Mouse (Mus musculus) heart, postnatal 0 days (tissue): ENCODE data around the gene Hoxa3.

Experiments
- CTCF ChIP-seq: IDR thresholded peaks from 2 replicates; pipeline ENCODE4 v1.5.1; 2016; ENCODE audit warnings: antibody characterized with exemption, control low read depth, low read depth
- EP300 ChIP-seq: IDR thresholded peaks from 2 replicates; pipeline ENCODE4 v1.6.1; 2016; ENCODE audit warnings: antibody characterized with exemption, low read depth

DNA sequence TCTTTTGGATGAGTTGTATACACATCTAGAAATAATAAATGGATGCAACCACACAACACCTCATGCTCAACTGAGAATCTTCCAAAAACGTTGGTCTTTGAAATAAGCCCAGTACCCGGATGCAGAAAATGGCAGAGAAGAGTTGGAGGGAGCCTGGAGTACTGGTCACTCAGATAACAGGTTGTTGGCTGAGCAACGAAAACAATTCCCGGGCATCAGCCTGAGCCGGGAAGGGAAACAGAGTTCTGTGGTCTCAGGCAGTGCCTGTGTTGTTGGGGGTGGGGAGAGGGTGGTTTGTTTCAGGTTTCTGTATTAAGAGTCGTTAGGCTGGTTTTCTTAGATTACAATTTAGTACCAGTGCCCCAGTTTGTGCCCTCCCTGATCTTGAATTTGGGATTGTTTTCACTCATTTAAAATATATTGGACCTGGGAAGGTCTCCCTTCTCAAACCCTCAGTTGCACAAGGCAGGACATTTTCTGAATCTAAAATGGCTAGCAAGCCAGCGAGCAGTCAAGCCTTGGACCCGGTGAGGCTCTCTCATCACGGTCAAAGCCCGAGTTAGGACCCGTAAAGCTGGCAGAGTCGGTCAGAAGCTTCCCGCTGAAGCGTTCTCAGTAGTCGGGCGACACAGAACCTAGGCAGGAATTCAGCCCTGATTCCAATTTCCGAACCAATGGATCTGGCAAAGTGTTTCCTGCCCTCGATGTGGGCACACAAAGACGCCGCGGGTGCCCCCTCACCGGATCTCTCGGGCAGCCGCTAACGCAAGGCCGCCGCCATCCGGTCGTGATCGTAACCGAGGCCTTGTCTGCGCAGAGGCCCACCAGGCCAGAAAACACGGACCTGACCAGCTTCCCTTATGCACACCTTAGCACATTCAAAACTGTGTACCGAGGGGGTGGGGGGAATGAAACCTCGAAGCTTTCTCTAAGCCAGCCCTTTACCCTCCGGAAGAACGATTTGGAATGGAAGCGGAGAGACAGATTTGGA, 15.6 kb upstream of the Hoxa3 start:
- TF ChIP-seq CTCF: no peak
- no peak for TF ChIP-seq EP300
